Mouse (Mus musculus): ENCODE measurements around the gene Chkb. TPM values are rescaled to one million over a fixed set of nuclear protein-coding genes. Genes with fewer than 3 reads are reported as not detected.

The Chkb gene
- total and polyA plus RNA-seq, 3 experiments: 21.1 to 31.8 (median 26.4) TPM

GRCm38 (mm10) chr15:89435878-89436277, 6.2 kb upstream of the Chkb start:
- DNase-seq (ENCODE audit: extremely low read depth): no peak
- Histone ChIP-seq H3K79me2 (replicated peaks; ENCODE audit: control insufficient read depth, extremely low read depth, insufficient read depth, poor library complexity, severe bottlenecking) (peaks cover 4% of the 10 kb centered on the region; the same call in 1 of the 2 replicates), H3K27ac (ENCODE audit: insufficient read depth, low read depth) (no peak overlapping the region), H3K4me1 (ENCODE audit: control insufficient read depth in 1 of 2, insufficient read depth in 2 of 2) (peaks cover 0 to 7% of the 10 kb centered on the region in 2 experiments; a peak in 1 of 4 replicates), H3K36me3 (replicated peaks in 1 of 2; ENCODE audit: control insufficient read depth in 1 of 2, insufficient read depth in 1 of 2, low read length in 1 of 2) (no peaks in the 10 kb centered on the region), H3K4me3 (replicated peaks in 1 of 3; ENCODE audit: low read depth in 2 of 3, low read length in 2 of 3, poor library complexity in 1 of 3) (no peak overlapping the region), H3K9ac (ENCODE audit: insufficient read depth, low read depth) (no peak overlapping the region), H3K9me3 (replicated peaks; ENCODE audit: low read length) (no peaks in the 10 kb centered on the region), H3K4me2 (ENCODE audit: insufficient read depth, low read depth, poor library complexity, severe bottlenecking) (no peak overlapping the region), H3K27me3 (replicated peaks) (no peaks in the 10 kb centered on the region)
- in situ Hi-C loops (cut with MboI; ENCODE audit: low pct_ligation_motif_present, low pct_unique_long_range_greater_than_20kb, low sequenced_read_pairs) (no loop called here), dilution Hi-C loops (cut with MboI; ENCODE audit: extremely low pct_ligation_motif_present, extremely low pct_unique_long_range_greater_than_20kb, low sequenced_read_pairs) (no loop called here)
- TF ChIP-seq TCF12 (IDR thresholded peaks at IDR 0.05; ENCODE audit: low read depth, low read length) (no peak), NRF1 (IDR thresholded peaks at IDR 0.05; ENCODE audit: low read depth, low read length) (no peak), UBTF (IDR thresholded peaks at IDR 0.05; ENCODE audit: low read depth, low read length) (no peak), ZNF384 (IDR thresholded peaks at IDR 0.05; ENCODE audit: low read depth, low read length) (no peak), SIN3A (IDR thresholded peaks at IDR 0.05; ENCODE audit: low read length) (no peak), CHD2 (IDR thresholded peaks at IDR 0.05; ENCODE audit: low read length) (no peak), ETS1 (conservative IDR thresholded peaks at IDR 0.05; ENCODE audit: low read depth, low read length) (no peak), ZC3H11A (IDR thresholded peaks at IDR 0.05; ENCODE audit: low read depth, low read length) (no peak), SMC3 (IDR thresholded peaks at IDR 0.05; ENCODE audit: low read depth, low read length) (no peak), NELFE (IDR thresholded peaks at IDR 0.05; ENCODE audit: low read depth, low read length) (no peak), MXI1 (IDR thresholded peaks at IDR 0.05; ENCODE audit: low read depth, low read length) (no peak), MAFK (IDR thresholded peaks at IDR 0.05; ENCODE audit: insufficient replicate concordance, low read length) (no peak)

- Histone ChIP-seq H3K27me3 (replicated peaks) (no peaks in the 10 kb centered on the region), H3K4me3 (replicated peaks in 1 of 3; ENCODE audit: low read depth in 2 of 3, low read length in 2 of 3, poor library complexity in 1 of 3) (no peak overlapping the region), H3K27ac (ENCODE audit: insufficient read depth, low read depth) (no peak overlapping the region), H3K4me2 (ENCODE audit: insufficient read depth, low read depth, poor library complexity, severe bottlenecking) (no peak overlapping the region), H3K79me2 (replicated peaks; ENCODE audit: control insufficient read depth, extremely low read depth, insufficient read depth, poor library complexity, severe bottlenecking) (peaks cover 4% of the 10 kb centered on the region; the same call in 1 of the 2 replicates), H3K9me3 (replicated peaks; ENCODE audit: low read length) (no peaks in the 10 kb centered on the region), H3K36me3 (replicated peaks in 1 of 2; ENCODE audit: control insufficient read depth in 1 of 2, insufficient read depth in 1 of 2, low read length in 1 of 2) (no peaks in the 10 kb centered on the region), H3K9ac (ENCODE audit: insufficient read depth, low read depth) (no peak overlapping the region), H3K4me1 (ENCODE audit: control insufficient read depth in 1 of 2, insufficient read depth in 2 of 2) (peaks cover 0 to 8% of the 10 kb centered on the region in 2 experiments; a peak in 1 of 4 replicates)
- DNase-seq (ENCODE audit: extremely low read depth): no peak
- in situ Hi-C loops (cut with MboI; ENCODE audit: low pct_ligation_motif_present, low pct_unique_long_range_greater_than_20kb, low sequenced_read_pairs) (no loop called here), dilution Hi-C loops (cut with MboI; ENCODE audit: extremely low pct_ligation_motif_present, extremely low pct_unique_long_range_greater_than_20kb, low sequenced_read_pairs) (no loop called here)
- TF ChIP-seq ZNF384 (IDR thresholded peaks at IDR 0.05; ENCODE audit: low read depth, low read length): 0 out of 2 replicates have a peak, but pooled peaks have one; percentile 3
- no peak for TF ChIP-seq E2F4 (IDR thresholded peaks at IDR 0.05; ENCODE audit: insufficient replicate concordance, low read depth, low read length)
These were observed 4.4 kb upstream of the Chkb start for GRCm38 (mm10) chr15:89434136-89434535.

- in situ Hi-C loops (cut with MboI; ENCODE audit: low pct_ligation_motif_present, low pct_unique_long_range_greater_than_20kb, low sequenced_read_pairs) (no loop called here), dilution Hi-C loops (cut with MboI; ENCODE audit: extremely low pct_ligation_motif_present, extremely low pct_unique_long_range_greater_than_20kb, low sequenced_read_pairs) (no loop called here)
- Histone ChIP-seq H3K4me2 (ENCODE audit: insufficient read depth, low read depth, poor library complexity, severe bottlenecking) (no peak overlapping the region), H3K36me3 (replicated peaks in 1 of 2; ENCODE audit: control insufficient read depth in 1 of 2, insufficient read depth in 1 of 2, low read length in 1 of 2) (peaks cover 3 to 4% of the 10 kb centered on the region in 2 experiments), H3K4me3 (replicated peaks in 1 of 3; ENCODE audit: low read depth in 2 of 3, low read length in 2 of 3, poor library complexity in 1 of 3) (no peak overlapping the region), H3K27me3 (replicated peaks) (no peaks in the 10 kb centered on the region), H3K4me1 (ENCODE audit: control insufficient read depth in 1 of 2, insufficient read depth in 2 of 2) (peaks cover 0 to 14% of the 10 kb centered on the region in 2 experiments; a peak in 2 of 4 replicates), H3K79me2 (replicated peaks; ENCODE audit: control insufficient read depth, extremely low read depth, insufficient read depth, poor library complexity, severe bottlenecking) (peaks cover 12% of the 10 kb centered on the region), H3K9me3 (replicated peaks; ENCODE audit: low read length) (no peaks in the 10 kb centered on the region), H3K9ac (ENCODE audit: insufficient read depth, low read depth) (no peak overlapping the region), H3K27ac (ENCODE audit: insufficient read depth, low read depth) (no peak overlapping the region)
- no peak for DNase-seq (ENCODE audit: extremely low read depth)
- TF ChIP-seq USF1 (IDR thresholded peaks at IDR 0.05; ENCODE audit: low read depth, low read length) (no peak), JUND (conservative IDR thresholded peaks at IDR 0.05; ENCODE audit: low read depth, low read length) (no peak), MXI1 (IDR thresholded peaks at IDR 0.05; ENCODE audit: low read depth, low read length) (no peak), SMC3 (IDR thresholded peaks at IDR 0.05; ENCODE audit: low read depth, low read length) (no peak), MYC (IDR thresholded peaks at IDR 0.05; ENCODE audit: low read depth, low read length) (no peak), JUN (IDR thresholded peaks at IDR 0.05; ENCODE audit: insufficient read depth, low read depth, low read length) (no peak), MEF2A (IDR thresholded peaks at IDR 0.05; ENCODE audit: borderline replicate concordance, low read depth, low read length) (no peak), TCF12 (IDR thresholded peaks at IDR 0.05; ENCODE audit: low read depth, low read length) (no peak), HCFC1 (IDR thresholded peaks at IDR 0.05; ENCODE audit: low read depth, low read length) (no peak), GABPA (IDR thresholded peaks at IDR 0.05; ENCODE audit: insufficient replicate concordance, low read depth, low read length) (no peak), POLR2AphosphoS2 (IDR thresholded peaks at IDR 0.05; ENCODE audit: low read depth, low read length) (no peak), RCOR1 (conservative IDR thresholded peaks at IDR 0.05; ENCODE audit: low read depth, low read length) (no peak), EP300 (IDR thresholded peaks at IDR 0.05; ENCODE audit: low read length) (no peak), MAFK (IDR thresholded peaks at IDR 0.05; ENCODE audit: insufficient replicate concordance, low read length) (no peak), USF2 (conservative IDR thresholded peaks at IDR 0.05; ENCODE audit: low read depth, low read length) (no peak), NRF1 (IDR thresholded peaks at IDR 0.05; ENCODE audit: low read depth, low read length) (no peak), CTCF (conservative IDR thresholded peaks at IDR 0.05 in 1 of 2, IDR thresholded peaks at IDR 0.05 in 1 of 2; ENCODE audit: low read depth in 2 of 2, low read length in 2 of 2) (no peak), MAX (IDR thresholded peaks at IDR 0.05; ENCODE audit: low read length) (no peak)
These were observed 3.2 kb upstream of the Chkb start for GRCm38 (mm10) chr15:89432946-89433345.

Measured in CH12.LX (cell line).